Mouse (Mus musculus) intestine, postnatal 0 days (tissue): ENCODE data around the gene Atp5d. TPM values are rescaled to one million over a fixed set of nuclear protein-coding genes. Genes with fewer than 3 reads are reported as not detected.
A peak's percentile ranks its signal among the peaks of the same experiment; 100 is the strongest.

ENCODE experiments used
- ATAC-seq: fragments of 200-750 bp; cut with Nextera tagmentation; 2 replicates; pipeline ENCODE4 v1.8.0; 2017; ENCODE audit warnings: mild to moderate bottlenecking, moderate TSS enrichment, moderate library complexity
- H3K27ac ChIP-seq: fragments of 300-500 bp; sonication (generic); 2 replicates; pipeline ENCODE4 v1.5.1; 2014; ENCODE audit warnings: mild to moderate bottlenecking, low read depth, low read length, moderate library complexity
- H3K27me3 ChIP-seq: fragments of 300-500 bp; sonication (generic); replicated peaks from 2 replicates; pipeline ENCODE4 v1.6.1; 2014; ENCODE audit warnings: low read length, mixed read lengths; ENCODE audit not compliant: control insufficient read depth, insufficient read depth
- H3K36me3 ChIP-seq: fragments of 300-500 bp; sonication (generic); 2 replicates; pipeline ENCODE4 v1.6.1; 2014; ENCODE audit warnings: mild to moderate bottlenecking, moderate library complexity; ENCODE audit not compliant: control insufficient read depth, insufficient read depth
- H3K4me1 ChIP-seq: fragments of 300-500 bp; sonication (generic); replicated peaks from 2 replicates; pipeline ENCODE4 v1.6.1; 2014; ENCODE audit warnings: antibody characterized with exemption, low read length, mixed read lengths; ENCODE audit not compliant: control insufficient read depth, insufficient read depth
- H3K4me2 ChIP-seq: fragments of 300-500 bp; sonication (generic); replicated peaks from 2 replicates; pipeline ENCODE4 v1.6.1; 2014; ENCODE audit warnings: low read depth, mild to moderate bottlenecking, moderate library complexity
- H3K4me3 ChIP-seq: fragments of 300-500 bp; sonication (generic); 2 replicates; pipeline ENCODE4 v1.5.1; 2014; ENCODE audit warnings: low read depth, low read length
- H3K9ac ChIP-seq: fragments of 300-500 bp; sonication (generic); 2 replicates; pipeline ENCODE4 v1.6.1; 2014; ENCODE audit warnings: mild to moderate bottlenecking, low read depth, low read length
- H3K9me3 ChIP-seq: fragments of 300-500 bp; sonication (generic); 2 replicates; pipeline ENCODE4 v1.6.1; 2016; ENCODE audit warnings: mixed run types; ENCODE audit not compliant: control insufficient read depth
- CTCF ChIP-seq: sonication (generic); IDR thresholded peaks from 2 replicates; pipeline ENCODE4 v1.5.1; 2016; ENCODE audit warnings: low read depth, mild to moderate bottlenecking, control low read depth, antibody characterized with exemption, moderate library complexity
- WGBS: fragments of 180-500 bp; shearing (Covaris S2); extraction: QIAGEN DNeasy Blood & Tissue Kit; methylation state at CpG from one replicate; pipeline ENCODE4 v1.1.7; 2014; 5-methylcytosine and 5-hydroxymethylcytosine counted together
- polyA plus RNA-seq: library from polyadenylated mRNA; unstranded; fragments of >200 nt; fragmentation: Nextera tagmentation; extraction: Ambion mirVana; gene quantifications from 2 replicates; pipeline ENCODE4 v1.2.1, GENCODE M21; 2015

The Atp5d gene
- polyA plus RNA-seq, 1 experiment from 2014 or later, result 1,009 TPM

GRCm38 (mm10) chr10:80144864-80145838 lies 6.7 kb downstream of the Atp5d start:
- H3K27me3 ChIP-seq, result no peaks in the 10 kb centered on the region
- peaks cover 34% of the 10 kb centered on the region for H3K36me3 ChIP-seq
- 66% methylated on average over 20 of the region's 20 CpGs for WGBS
- H3K4me2 ChIP-seq, result peak overlapping the region; percentile 86; the same call in 1 of the 2 replicates
- H3K9me3 ChIP-seq, result no peaks in the 10 kb centered on the region
- no peak overlapping the region for H3K9ac ChIP-seq
- peak; percentile 94 for TF ChIP-seq CTCF
- no peak overlapping the region for H3K4me3 ChIP-seq
- ATAC-seq, result no peak
- H3K27ac ChIP-seq, result peak overlapping the region; percentile 97
- H3K4me1 ChIP-seq, result 0 out of 2 replicates have a peak, but pooled peaks cover 5% of the 10 kb centered on the region

- ATAC-seq, result no peak
- TF ChIP-seq CTCF, result no peak
- Histone ChIP-seq H3K27me3 (no peaks in the 10 kb centered on the region), H3K9me3 (no peaks in the 10 kb centered on the region), H3K27ac (peak overlapping the region; percentile 97), H3K4me2 (peak overlapping the region; percentile 86), H3K9ac (peak overlapping the region; percentile 31; the same call in 1 of the 2 replicates), H3K4me3 (no peak overlapping the region), H3K4me1 (0 out of 2 replicates have a peak, but pooled peaks cover 5% of the 10 kb centered on the region), H3K36me3 (peaks cover 40% of the 10 kb centered on the region)
- 47% methylated on average over 6 of the region's 6 CpGs for WGBS
These were observed 7.5 kb downstream of the Atp5d start for GRCm38 (mm10) chr10:80145896-80146295.

- no peak overlapping the region for H3K4me3 ChIP-seq
- H3K4me1 ChIP-seq, result 0 out of 2 replicates have a peak, but pooled peaks cover 5% of the 10 kb centered on the region
- peak overlapping the region; percentile 86 for H3K4me2 ChIP-seq
- peak overlapping the region; percentile 97 for H3K27ac ChIP-seq
- no peaks in the 10 kb centered on the region for H3K27me3 ChIP-seq
- H3K9ac ChIP-seq, result 0 out of 2 replicates have a peak overlapping the region, but pooled peaks have one; percentile 31
- H3K9me3 ChIP-seq, result no peaks in the 10 kb centered on the region
- WGBS, result 56% methylated on average over 4 of the region's 4 CpGs
- ATAC-seq, result peak; percentile 5
- H3K36me3 ChIP-seq, result peaks cover 43% of the 10 kb centered on the region
- no peak for TF ChIP-seq CTCF
These were observed 8.2 kb downstream of the Atp5d start for GRCm38 (mm10) chr10:80146568-80147011.

GRCm38 (mm10) chr10:80147146-80147718 lies 8.8 kb downstream of the Atp5d start:
- no peak for ATAC-seq
- Histone ChIP-seq H3K9me3 (no peaks in the 10 kb centered on the region), H3K4me1 (peaks cover 10% of the 10 kb centered on the region; the same call in 1 of the 2 replicates), H3K9ac (no peak overlapping the region), H3K4me3 (peak overlapping the region; percentile 95; the same call in 1 of the 2 replicates), H3K36me3 (peaks cover 48% of the 10 kb centered on the region), H3K27me3 (no peaks in the 10 kb centered on the region), H3K27ac (peak overlapping the region; percentile 97), H3K4me2 (peak overlapping the region; percentile 86)
- TF ChIP-seq CTCF, result no peak
- WGBS, result 35% methylated on average over 5 of the region's 5 CpGs

GRCm38 (mm10) chr10:80147719-80148601 lies 9.5 kb downstream of the Atp5d start, which contains the start of gene Midn:
Midn (plus strand) TSS chr10:80148272.
- Histone ChIP-seq H3K36me3 (peaks cover 50% of the 10 kb centered on the region), H3K27me3 (no peaks in the 10 kb centered on the region), H3K9me3 (no peaks in the 10 kb centered on the region), H3K4me3 (peak within 1 kb of the TSS; percentile 95), H3K27ac (peak within 1 kb of the TSS; percentile 97), H3K4me1 (peaks cover 15% of the 10 kb centered on the region), H3K4me2 (peak within 1 kb of the TSS; percentile 86), H3K9ac (peak within 1 kb of the TSS; percentile 74)
- 2% methylated on average over 37 of the region's 42 CpGs for WGBS
- peak; percentile 81 for TF ChIP-seq CTCF
- peak; percentile 50 for ATAC-seq
